Mouse (Mus musculus): Measurements from ENCODE around the gene Phpt1.

- TF ChIP-seq POLR2A (IDR thresholded peaks at IDR 0.05; ENCODE audit: borderline replicate concordance, extremely low read depth, insufficient read depth, insufficient read length, poor library complexity, severe bottlenecking), result no peak
- TF ChIP-seq CTCF (IDR thresholded peaks at IDR 0.05; ENCODE audit: borderline replicate concordance, extremely low read depth, insufficient read depth, insufficient read length), result no peak
Measured at GRCm38 (mm10) chr2:25585601-25586000, 10.6 kb upstream of the Phpt1 start.

Measured in brain, embryonic 14.5 days (tissue).